Mouse (Mus musculus) stomach, postnatal 0 days (tissue): ENCODE results near the gene Glb1. TPM values are rescaled to one million over a fixed set of nuclear protein-coding genes. Genes with fewer than 3 reads are reported as not detected.
A peak's percentile ranks its signal among the peaks of the same experiment; 100 is the strongest.

Source experiments
- ATAC-seq: fragments of 200-750 bp; cut with Nextera tagmentation; 2 replicates; pipeline ENCODE4 v1.8.0; 2017; ENCODE audit not compliant: low FRiP score, low TSS enrichment
- DNase-seq: peaks from one replicate; pipeline ENCODE4 v3.0.0-alpha.2; 2016; ENCODE audit warnings: low spot score
- H3K27ac ChIP-seq: fragments of 300-500 bp; sonication (generic); replicated peaks from 2 replicates; pipeline ENCODE4 v1.5.1; 2014; ENCODE audit warnings: mild to moderate bottlenecking, control low read depth
- H3K27me3 ChIP-seq: fragments of 300-500 bp; sonication (generic); 2 replicates; pipeline ENCODE4 v1.6.1; 2014; ENCODE audit warnings: low read length; ENCODE audit not compliant: control insufficient read depth, insufficient read depth
- H3K36me3 ChIP-seq: fragments of 300-500 bp; sonication (generic); 2 replicates; pipeline ENCODE4 v1.6.1; 2014; ENCODE audit warnings: low read length, mixed read lengths; ENCODE audit not compliant: control insufficient read depth, insufficient read depth
- H3K4me1 ChIP-seq: fragments of 300-500 bp; sonication (generic); replicated peaks from 2 replicates; pipeline ENCODE4 v1.6.1; 2014; ENCODE audit warnings: antibody characterized with exemption; ENCODE audit not compliant: control insufficient read depth, insufficient read depth
- H3K4me2 ChIP-seq: fragments of 300-500 bp; sonication (generic); replicated peaks from 2 replicates; pipeline ENCODE4 v1.6.1; 2014; ENCODE audit warnings: low read depth, mild to moderate bottlenecking, control low read depth, moderate library complexity
- H3K4me3 ChIP-seq: fragments of 300-500 bp; sonication (generic); 2 replicates; pipeline ENCODE4 v1.5.1; 2014; ENCODE audit warnings: low read depth, low read length, control low read depth
- H3K9ac ChIP-seq: fragments of 300-500 bp; sonication (generic); 2 replicates; pipeline ENCODE4 v1.6.1; 2014; ENCODE audit warnings: mild to moderate bottlenecking, low read length, control low read depth, mixed read lengths
- H3K9me3 ChIP-seq: fragments of 300-500 bp; sonication (generic); 2 replicates; pipeline ENCODE4 v1.6.1; 2016; ENCODE audit warnings: low read length; ENCODE audit not compliant: control insufficient read depth
- CTCF ChIP-seq: IDR thresholded peaks from 2 replicates; pipeline ENCODE4 v1.5.1; 2016; ENCODE audit warnings: antibody characterized with exemption, low read depth, mild to moderate bottlenecking, moderate library complexity
- EP300 ChIP-seq: optimal IDR thresholded peaks from 2 replicates; pipeline ENCODE3; 2016; ENCODE audit warnings: antibody characterized with exemption
- WGBS: fragments of 180-500 bp; shearing (Covaris S2); extraction: QIAGEN DNeasy Blood & Tissue Kit; methylation state at CpG from one replicate; pipeline ENCODE4 v1.1.7; 2014; 5-methylcytosine and 5-hydroxymethylcytosine counted together
- polyA plus RNA-seq: library from polyadenylated mRNA; unstranded; fragments of >200 nt; fragmentation: Nextera tagmentation; extraction: Ambion mirVana; gene quantifications from 2 replicates; pipeline ENCODE4 v1.2.1, GENCODE M21; 2015

The Glb1 gene
- polyA plus RNA-seq, 1 experiment from 2014 or later: 28.2 TPM

- no peaks in the 10 kb centered on the region for H3K9me3 ChIP-seq
- H3K4me2 ChIP-seq: no peak overlapping the region
- H3K4me3 ChIP-seq: no peak overlapping the region
- no peaks in the 10 kb centered on the region for H3K27me3 ChIP-seq
- DNase-seq: no peak
- WGBS: 92% methylated on average over 24 of the region's 24 CpGs
- H3K4me1 ChIP-seq: no peaks in the 10 kb centered on the region
- H3K9ac ChIP-seq: no peak overlapping the region
- peaks cover 4% of the 10 kb centered on the region; the same call in 1 of the 2 replicates for H3K36me3 ChIP-seq
- H3K27ac ChIP-seq: no peak overlapping the region
- TF ChIP-seq EP300: no peak
- TF ChIP-seq CTCF: no peak
- no peak for ATAC-seq
These were observed 16.2 kb upstream of the Glb1 start for GRCm38 (mm10) chr9:114384691-114385090.

- Histone ChIP-seq H3K9me3 (no peaks in the 10 kb centered on the region), H3K27ac (no peak overlapping the region), H3K27me3 (no peaks in the 10 kb centered on the region), H3K4me1 (no peaks in the 10 kb centered on the region), H3K9ac (no peak overlapping the region), H3K4me2 (no peak overlapping the region), H3K36me3 (peaks cover 4% of the 10 kb centered on the region; the same call in 1 of the 2 replicates), H3K4me3 (no peak overlapping the region)
- DNase-seq (no peak), ATAC-seq (no peak)
- WGBS: 92% methylated on average over 10 of the region's 10 CpGs
- TF ChIP-seq EP300 (no peak), CTCF (no peak)
These were observed 15.7 kb upstream of the Glb1 start for GRCm38 (mm10) chr9:114385160-114385559.

GRCm38 (mm10) chr9:114387086-114387485, 13.8 kb upstream of the Glb1 start:
- no peak overlapping the region for H3K4me2 ChIP-seq
- no peak for ATAC-seq
- H3K27ac ChIP-seq: no peak overlapping the region
- no peaks in the 10 kb centered on the region for H3K27me3 ChIP-seq
- no peak for DNase-seq
- H3K9me3 ChIP-seq: no peaks in the 10 kb centered on the region
- peaks cover 4% of the 10 kb centered on the region; the same call in 1 of the 2 replicates for H3K36me3 ChIP-seq
- no peak overlapping the region for H3K4me3 ChIP-seq
- no peaks in the 10 kb centered on the region for H3K4me1 ChIP-seq
- no peak for TF ChIP-seq CTCF
- no peak for TF ChIP-seq EP300
- 36% methylated on average over 6 of the region's 6 CpGs for WGBS
- no peak overlapping the region for H3K9ac ChIP-seq

GRCm38 (mm10) chr9:114388288-114388687, 12.6 kb upstream of the Glb1 start:
- WGBS: 80% methylated on average over 8 of the region's 8 CpGs
- Histone ChIP-seq H3K4me1 (no peaks in the 10 kb centered on the region), H3K9ac (no peak overlapping the region), H3K9me3 (no peaks in the 10 kb centered on the region), H3K36me3 (peaks cover 4% of the 10 kb centered on the region; the same call in 1 of the 2 replicates), H3K4me3 (no peak overlapping the region), H3K4me2 (no peak overlapping the region), H3K27ac (no peak overlapping the region), H3K27me3 (no peaks in the 10 kb centered on the region)
- DNase-seq (no peak), ATAC-seq (no peak)
- TF ChIP-seq CTCF: no peak
- no peak for TF ChIP-seq EP300

- DNase-seq: no peak
- ATAC-seq: no peak
- Histone ChIP-seq H3K27ac (no peak overlapping the region), H3K27me3 (no peaks in the 10 kb centered on the region), H3K4me2 (no peak overlapping the region; the same call in 1 of the 2 replicates), H3K9ac (no peak overlapping the region), H3K4me3 (no peak overlapping the region), H3K4me1 (no peaks in the 10 kb centered on the region), H3K36me3 (peaks cover 2% of the 10 kb centered on the region; the same call in 1 of the 2 replicates), H3K9me3 (no peaks in the 10 kb centered on the region)
- TF ChIP-seq EP300 (no peak), CTCF (no peak)
- WGBS: 54% methylated on average over 3 of the region's 3 CpGs
These were observed 12.0 kb upstream of the Glb1 start for GRCm38 (mm10) chr9:114388701-114389370.

- WGBS: 78% methylated on average over 8 of the region's 8 CpGs
- DNase-seq (no peak), ATAC-seq (peak; percentile 39)
- H3K9ac ChIP-seq: peak overlapping the region; percentile 85; the same call in 1 of the 2 replicates
- no peaks in the 10 kb centered on the region for H3K27me3 ChIP-seq
- peak overlapping the region; percentile 86 for H3K4me2 ChIP-seq
- TF ChIP-seq EP300: no peak
- peak; percentile 67 for TF ChIP-seq CTCF
- H3K27ac ChIP-seq: peak overlapping the region; percentile 92; the same call in 1 of the 2 replicates
- H3K4me3 ChIP-seq: peak overlapping the region; percentile 73
- no peaks in the 10 kb centered on the region for H3K4me1 ChIP-seq
- H3K9me3 ChIP-seq: no peaks in the 10 kb centered on the region
- no peaks in the 10 kb centered on the region; the same call in 1 of the 2 replicates for H3K36me3 ChIP-seq
These were observed 11.4 kb upstream of the Glb1 start for GRCm38 (mm10) chr9:114389371-114389904.
